Mouse (Mus musculus): ENCODE measurements around the gene Etv6.

- TF ChIP-seq CTCF (conservative IDR thresholded peaks at IDR 0.05; ENCODE audit: low read length) (no peak), NANOG (IDR thresholded peaks at IDR 0.05; ENCODE audit: borderline replicate concordance, low read length) (no peak)
Observed at GRCm38 (mm10) chr6:134136315-134136714, 100.8 kb downstream of the Etv6 start.
